Mouse (Mus musculus): ENCODE results near the gene Gm20388. TPM values are rescaled to one million over a fixed set of nuclear protein-coding genes. Genes with fewer than 3 reads are reported as not detected.

Gm20388 gene
- total RNA-seq, 2 experiments from 2014 or later, result 4.4 to 7.8 TPM

DNA sequence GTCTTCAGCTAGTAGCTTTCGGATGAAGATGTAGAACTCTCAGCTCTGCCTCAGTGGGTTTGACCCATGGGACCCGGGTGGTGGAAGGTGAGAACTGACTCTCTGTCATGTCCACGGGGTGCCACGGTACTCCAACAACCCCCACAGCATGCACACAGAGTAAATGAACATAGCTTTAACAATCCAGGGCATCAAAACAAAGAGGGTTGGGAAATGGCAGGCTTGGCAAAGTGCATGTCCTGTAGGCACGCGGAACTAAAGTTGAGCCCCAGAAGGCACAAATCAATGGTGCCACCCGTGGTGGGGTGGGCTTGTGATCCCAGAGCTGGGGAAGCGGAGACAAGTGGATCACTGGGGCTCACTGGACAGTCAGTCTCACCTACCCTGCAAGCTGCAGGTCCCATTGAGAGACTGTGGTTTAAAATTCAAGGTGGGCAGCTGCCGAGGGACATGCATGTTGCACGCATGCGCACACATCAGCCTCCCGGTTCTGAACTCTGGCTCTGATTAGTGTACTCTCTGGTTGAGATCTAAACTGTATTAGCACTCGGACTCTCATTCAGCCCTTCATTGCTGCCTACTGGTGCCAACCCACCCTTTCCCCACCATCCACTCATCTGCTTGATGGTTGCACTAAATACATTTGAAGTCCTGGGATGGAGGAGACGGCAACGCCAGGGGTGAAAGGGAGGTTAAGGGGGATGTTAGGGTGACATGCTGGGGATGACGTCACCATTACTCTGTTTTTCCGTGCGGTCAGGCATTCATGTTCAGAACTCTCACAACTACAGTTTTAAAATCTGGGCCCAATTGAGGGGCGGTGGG lies 2037.9 kb downstream of the Gm20388 start:
- no peak for DNase-seq (ENCODE audit: low spot score in 2 of 2)

DNA sequence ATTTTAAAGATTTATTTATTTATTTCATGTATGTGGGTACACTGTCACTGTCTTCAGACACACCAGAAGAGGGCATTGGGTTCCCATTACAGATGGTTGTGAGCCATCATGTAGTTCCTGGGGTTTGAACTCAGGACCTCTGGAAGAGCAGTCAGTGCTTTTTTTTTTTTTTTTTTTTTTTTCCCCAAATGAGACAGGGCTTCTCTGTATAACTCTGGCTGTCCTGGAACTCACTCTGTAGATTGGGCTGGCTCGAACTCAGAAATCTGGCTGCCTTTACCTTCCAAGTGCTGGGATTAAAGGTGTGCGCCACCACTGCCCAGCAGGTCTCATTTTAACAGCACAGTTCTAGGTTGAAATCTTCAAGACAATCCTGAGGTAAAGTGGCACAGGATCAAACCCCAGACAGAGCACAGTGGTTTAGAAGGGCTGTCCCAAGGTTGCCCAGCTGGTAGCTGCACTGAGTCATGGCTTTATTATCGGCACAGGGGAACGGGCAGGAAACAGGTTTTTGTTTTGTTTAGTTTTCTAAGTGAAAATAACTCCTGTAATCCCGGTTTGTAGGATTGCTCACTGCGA lies 2038.7 kb downstream of the Gm20388 start, which contains the start of gene Banp:
Gene Banp, plus strand, starts transcription at position 529 of the 579 bp plus-strand sequence.
- DNase-seq (ENCODE audit: low spot score in 2 of 2), result no peak

DNA sequence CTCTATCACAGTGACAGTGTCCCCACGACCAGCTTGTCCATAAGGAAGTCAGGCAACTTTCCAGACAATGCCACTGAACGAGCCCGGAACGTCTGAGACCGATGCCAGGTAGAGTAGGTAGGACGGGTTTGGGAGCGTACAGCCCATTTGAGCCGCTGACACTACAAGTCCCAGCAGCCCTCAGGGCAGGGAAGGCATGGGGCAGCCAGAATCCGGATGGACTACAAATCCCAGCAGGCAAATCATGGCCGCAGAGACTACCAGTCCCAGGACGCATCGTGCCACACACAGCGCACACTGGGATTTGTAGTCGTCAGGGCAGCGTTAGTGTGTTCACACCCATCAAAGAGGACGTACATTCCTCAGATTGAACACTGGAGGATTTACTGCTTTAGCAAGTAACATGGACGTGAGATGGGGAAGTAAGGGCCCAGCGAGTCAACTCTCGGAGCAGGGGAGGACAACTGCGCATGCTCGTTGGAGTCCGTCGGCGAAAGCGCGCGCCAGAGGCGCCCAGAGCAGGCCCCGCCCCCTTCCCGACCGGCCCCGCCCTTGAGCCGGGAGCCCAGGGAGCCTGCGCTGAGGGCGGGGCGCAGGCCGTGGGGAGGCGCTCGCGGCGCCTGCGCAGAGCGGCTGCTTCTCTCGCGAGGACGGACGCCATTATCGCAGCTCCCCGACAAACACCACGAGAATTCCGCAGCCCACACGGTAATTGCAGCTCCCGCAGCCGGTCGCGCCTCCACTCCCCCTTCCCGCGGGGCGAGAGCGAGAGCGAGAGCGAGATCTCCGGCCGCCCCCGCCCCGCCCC lies 2039.5 kb downstream of the Gm20388 start:
- DNase-seq (ENCODE audit: low spot score in 2 of 2), result peak; percentile 96 to 98

DNA sequence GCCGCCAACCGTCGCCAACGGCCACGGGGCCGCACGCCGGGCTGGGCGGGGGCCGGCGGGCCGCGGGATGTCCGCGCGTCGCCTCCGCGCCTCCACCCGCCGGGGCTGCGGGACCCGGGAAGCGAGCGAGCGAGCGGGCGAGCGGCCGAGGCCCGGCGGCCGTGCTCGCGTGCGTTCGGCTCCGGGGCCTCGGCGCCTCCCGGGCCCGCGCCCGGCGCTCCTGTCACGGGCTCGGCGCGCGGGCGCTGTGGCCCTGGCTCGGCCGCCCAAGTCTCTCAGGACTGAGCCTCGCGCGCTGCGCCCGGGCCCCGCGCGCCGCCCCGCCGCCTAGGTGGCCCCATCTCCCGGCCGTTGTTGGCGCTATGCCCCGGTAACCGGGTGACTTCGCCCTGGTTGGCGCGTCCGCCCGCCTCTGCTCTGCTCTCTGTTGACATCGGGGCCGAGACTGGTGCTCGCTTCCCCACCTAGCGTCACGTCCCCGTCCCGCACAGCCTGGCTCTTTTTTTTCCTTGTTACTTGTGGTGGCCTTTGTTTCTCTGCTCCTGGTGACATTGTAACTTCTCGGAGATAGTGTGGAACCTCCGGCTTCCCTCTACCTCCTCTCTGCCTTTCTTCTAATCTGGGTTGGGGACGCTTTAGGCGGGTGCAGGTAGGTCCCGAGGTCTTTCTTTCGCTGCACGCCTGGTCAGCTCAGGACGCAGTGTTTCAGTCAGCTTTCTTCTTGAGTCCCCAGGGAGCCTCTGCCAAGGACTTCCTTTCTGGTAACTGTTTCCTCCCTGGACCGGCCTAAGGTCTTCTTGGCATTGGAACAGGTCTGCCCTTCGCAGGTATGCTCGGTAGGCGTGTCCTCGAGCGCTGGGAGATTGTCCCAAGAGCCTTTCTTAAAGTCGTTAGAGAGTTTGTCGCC lies 2040.4 kb downstream of the Gm20388 start:
- DNase-seq (ENCODE audit: low spot score in 2 of 2), result peak; percentile 39 to 51

DNA sequence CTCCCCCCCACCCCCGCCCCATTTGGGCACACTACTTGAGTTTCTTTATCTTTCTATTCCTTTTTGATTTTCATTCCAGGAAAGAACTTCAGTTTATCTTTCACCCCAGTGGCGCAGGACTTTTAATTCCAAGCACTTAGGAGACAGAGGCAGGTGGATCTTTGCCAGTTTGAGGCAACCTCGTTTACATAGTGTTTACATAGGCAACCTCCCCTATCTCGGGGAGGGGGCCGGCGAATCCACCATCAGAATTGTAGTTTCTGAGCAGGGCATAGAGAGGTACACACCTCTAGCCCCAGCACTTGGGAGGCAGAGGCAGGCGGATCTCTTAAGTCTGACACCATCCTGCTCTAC lies 2041.0 kb downstream of the Gm20388 start:
- no peak for DNase-seq (ENCODE audit: low spot score in 2 of 2)

DNA sequence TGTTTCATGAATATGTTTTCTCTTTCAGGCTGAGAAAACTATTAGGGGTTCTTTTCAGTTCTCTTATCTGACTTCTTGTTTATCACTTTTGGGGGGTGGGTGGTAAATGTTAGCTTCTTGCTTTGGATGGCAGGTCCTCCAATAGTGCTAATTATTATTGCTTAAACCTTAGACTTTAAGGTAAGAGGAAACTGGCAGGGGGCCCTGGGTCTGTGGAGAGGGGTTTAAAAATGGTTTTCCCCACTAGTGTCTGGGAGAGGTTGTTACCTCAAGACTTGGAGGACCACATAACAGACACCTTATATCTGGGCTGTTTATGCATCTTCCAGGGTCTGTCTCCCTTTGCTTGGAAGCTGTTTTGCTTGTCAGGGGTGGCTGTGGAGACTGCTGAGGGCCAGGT lies 2041.5 kb downstream of the Gm20388 start:
- no peak for DNase-seq (ENCODE audit: low spot score in 2 of 2)

DNA sequence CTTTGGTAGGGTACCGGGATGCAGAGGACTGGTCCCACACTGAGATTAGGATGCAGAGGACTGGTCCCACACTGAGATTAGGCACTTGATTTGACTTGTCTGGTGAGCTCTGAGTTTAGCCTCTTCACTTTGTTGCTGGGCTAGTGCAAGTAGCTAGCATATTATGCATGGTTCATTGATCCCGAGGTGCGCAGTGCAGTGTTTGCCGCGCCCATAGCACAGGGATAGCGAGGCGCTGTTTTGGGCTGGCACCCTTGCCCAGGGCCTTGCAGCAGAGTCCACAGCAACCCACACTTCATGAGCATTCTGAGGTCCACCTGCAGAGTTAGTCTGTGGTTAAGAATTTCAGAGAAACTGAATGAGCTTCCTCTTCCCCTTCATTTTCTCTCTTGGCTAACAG lies 2042.2 kb downstream of the Gm20388 start:
- no peak for DNase-seq (ENCODE audit: low spot score in 2 of 2)

DNA sequence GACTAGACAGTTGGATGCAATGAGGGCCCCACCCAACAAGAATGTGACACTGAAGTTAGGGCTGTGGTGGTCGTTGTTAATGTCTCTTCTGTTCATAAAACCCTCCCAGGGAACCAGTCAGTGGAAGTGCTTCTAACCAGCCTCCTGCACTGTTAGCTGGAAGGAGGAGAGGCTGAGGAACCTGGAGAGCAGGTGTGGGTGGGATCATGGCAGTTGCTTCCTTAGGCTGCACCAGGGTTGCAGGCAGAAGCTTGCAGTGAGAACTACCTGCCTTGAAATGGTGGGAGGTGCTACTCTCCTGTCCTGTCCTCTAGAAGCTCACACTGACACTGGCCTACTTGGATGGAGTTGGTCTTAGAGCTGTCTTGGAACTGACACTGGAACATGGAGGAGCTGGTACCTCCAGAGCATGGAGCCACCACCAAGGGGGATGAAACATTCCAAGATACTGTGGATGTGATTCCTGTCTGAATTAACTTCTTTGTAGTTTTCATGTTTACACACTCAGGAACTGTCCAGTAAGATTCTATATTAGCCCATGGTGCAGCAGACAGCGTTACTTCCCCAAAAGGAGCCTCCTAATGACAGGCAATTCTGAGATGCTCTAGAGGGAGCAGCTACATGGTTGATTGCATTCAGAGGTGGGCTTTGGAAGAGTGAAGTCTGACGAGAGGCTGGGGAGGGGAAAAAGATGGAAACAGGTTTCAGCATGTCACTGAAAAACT lies 2043.3 kb downstream of the Gm20388 start:
- DNase-seq (ENCODE audit: low spot score in 2 of 2), result no peak

DNA sequence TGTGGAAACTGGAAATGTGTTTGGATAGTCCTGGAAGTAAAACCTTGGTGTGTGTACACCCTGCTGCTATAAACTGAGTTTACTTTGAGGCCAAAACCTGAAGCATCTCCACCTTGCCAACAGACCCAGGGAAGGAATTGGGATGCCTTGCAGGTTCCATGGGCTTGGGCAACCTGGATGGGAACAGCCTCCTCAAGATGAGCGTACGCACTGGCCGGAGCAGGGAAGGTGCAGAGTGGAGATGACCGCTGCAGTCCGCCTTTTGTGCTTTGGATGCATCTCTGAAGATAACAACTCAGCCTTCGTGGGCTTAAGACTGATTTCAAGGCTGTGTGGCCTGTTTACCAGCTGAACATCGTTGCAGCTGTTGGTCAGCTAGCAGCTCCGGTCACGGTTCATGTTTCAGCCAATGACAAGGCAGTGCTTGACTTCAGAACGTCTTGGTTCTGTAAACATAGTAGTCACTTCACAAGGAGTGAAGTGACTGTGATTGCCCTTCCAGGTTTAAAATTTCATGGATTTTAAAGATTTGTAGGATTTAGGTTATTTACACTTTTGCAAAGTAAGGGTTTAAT lies 2044.4 kb downstream of the Gm20388 start:
- DNase-seq (ENCODE audit: low spot score in 2 of 2), result no peak

DNA sequence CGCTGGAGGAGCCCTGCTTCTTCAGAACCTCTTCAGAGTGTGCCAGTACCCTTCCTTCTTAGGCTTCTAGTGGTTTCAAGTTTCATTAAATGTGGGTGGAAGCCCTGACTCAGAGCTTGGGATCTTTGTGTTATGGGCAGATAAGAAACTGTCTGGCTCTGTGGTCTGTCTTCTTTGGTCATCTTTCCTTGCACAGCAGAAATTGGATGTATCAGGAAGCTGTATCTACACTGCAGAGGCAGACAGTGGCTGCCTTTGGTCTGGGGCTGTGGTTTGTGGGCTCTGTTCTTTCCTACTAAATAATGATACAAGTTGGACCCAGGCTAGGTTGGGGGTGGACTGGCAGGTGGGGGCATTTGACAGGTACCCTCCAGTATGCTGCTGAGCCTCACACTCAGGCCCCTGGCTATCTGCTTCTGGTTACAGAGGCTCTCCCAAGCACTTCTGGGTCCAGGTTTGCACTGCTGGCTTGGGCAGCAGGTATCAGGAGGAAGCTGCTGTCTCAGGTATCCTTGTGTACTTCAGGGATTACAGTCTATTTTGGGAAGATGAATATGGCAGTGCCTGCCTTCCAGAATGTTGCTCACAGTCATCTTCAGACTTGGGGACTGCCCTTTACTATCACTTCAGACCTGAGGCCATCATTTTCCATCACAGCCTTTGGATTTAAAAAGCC lies 2045.3 kb downstream of the Gm20388 start:
- DNase-seq (ENCODE audit: low spot score in 2 of 2), result no peak

DNA sequence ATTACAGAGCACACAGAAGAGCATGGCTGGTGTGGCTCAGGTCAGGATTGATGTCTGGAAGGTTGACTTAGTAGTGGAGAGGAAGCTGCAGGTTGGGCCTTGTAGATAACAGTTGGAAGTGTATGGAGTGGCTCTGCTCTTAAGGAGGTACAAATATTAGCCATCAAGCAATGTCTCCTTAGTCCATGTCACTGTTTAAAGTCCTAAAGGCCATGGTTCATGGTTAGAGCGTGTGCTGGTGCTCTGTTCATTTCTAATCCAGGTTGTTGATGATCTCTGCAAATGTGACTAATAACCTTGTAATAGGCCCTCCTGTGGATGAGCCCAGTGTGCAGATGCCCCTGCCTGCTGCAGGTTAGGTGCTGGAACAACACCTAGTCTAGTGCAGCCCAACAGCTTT lies 2047.8 kb downstream of the Gm20388 start:
- DNase-seq (ENCODE audit: low spot score in 2 of 2), result no peak

DNA sequence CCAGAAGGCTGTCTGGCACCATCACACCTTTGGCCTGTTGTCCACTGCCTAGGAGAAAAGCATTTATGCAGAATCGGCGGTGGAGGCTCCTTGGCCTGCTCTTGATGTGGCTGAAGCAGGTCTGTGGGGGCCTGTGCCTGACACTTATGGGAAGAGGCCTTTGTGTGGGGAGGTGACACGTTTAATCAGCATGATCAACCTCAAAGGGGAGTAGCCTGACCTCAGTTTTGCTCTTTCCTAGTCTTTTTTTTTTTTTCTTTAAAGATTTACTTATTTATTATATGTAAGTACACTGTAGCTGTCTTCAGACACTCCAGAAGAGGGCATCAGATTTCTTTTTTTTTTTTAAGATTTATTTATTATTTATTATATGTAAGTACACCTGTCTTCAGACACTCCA lies 2052.3 kb downstream of the Gm20388 start:
- DNase-seq (ENCODE audit: low spot score in 2 of 2), result no peak

DNA sequence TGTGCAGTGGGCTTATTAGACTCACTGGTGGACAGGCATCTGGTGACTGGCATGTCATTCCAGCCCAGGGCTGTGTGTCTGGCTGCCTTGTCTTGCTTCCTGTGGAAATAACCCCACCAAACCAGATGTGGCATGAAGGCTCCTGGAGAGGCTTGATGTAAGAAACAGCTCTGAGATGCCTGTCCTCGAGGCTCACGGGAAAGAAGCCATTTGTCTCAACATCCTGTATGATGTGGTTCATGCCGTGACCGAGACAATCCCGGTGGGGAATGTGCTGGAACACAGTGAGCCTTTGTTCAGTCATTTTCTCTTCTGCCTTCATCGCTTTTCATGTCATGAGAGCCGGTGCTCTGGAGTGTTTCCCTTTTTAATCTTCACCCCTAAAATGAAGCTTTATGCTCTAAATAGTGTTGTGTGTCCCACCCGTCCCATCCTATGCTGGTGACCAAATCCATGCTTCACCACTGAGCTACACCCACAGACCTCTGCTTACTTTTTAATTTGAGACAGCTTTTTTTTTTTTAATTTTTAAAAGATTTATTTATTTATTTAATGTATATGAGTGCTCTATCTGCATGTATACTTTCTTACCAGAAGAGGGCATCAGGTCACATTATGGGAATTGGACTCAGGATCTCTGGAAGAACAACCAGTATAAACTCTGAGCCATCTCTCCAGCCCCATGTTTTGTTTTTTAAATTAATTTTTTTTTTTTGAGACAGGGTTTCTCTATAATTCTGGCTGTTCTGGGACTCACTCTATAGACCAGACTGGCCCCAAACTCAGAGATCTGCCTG lies 2054.3 kb downstream of the Gm20388 start:
- no peak for DNase-seq (ENCODE audit: low spot score in 2 of 2)

DNA sequence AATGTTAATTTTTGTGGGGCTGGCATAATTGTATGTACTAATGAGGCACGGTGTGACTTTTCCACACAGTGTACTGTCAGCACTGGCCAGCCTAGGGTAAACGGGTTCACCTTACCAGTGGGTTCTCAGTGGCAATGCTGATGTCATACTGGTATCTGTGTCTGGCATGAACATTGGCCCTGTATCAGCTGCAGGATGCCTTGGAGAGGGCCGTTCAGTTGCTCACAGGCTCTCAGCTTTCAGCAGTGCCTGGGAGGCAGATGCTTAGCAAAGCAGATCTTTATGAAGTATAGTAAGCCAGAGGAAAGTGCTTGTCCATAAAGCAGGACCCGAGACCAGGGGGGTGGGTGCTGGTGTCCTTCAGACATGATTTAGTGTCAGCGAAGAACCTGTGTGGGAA lies 2055.5 kb downstream of the Gm20388 start:
- no peak for DNase-seq (ENCODE audit: low spot score in 2 of 2)

DNA sequence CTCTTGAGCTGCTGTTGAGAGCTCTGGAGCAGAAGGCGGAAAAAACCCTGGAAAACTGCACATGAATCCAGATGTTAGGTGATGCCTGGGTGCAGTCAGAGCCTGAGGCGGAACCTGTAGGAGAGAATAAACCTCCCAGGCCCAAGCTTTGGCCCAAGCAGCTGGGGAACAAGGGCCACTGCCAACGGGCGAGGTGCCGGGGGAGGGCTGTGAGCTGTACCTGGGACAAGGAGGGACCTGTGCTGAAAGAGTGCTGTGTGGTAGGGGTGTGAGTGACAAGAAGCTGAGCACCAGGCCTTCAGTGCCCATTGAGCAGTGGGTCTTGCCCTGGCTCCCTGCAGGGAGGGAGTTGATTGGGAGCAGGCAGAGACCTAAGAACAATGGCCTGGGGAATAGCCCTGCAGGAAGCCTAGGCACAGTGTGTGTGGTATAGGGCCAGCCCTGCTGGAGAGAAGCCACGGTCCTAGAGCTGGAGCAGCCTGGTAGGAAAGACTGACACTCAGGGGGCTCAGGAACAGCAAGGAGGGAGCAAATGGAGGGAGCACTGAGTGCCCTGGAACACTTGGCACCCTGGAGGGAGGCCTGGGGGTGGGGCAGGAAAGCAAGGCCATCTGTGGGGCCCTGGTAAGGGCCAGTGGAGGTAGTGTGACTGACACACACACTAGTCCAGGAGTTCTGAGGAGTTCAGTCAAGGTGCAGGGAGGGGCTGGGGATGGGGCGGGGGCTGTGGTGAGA lies 2056.2 kb downstream of the Gm20388 start:
- no peak for DNase-seq (ENCODE audit: low spot score in 2 of 2)

DNA sequence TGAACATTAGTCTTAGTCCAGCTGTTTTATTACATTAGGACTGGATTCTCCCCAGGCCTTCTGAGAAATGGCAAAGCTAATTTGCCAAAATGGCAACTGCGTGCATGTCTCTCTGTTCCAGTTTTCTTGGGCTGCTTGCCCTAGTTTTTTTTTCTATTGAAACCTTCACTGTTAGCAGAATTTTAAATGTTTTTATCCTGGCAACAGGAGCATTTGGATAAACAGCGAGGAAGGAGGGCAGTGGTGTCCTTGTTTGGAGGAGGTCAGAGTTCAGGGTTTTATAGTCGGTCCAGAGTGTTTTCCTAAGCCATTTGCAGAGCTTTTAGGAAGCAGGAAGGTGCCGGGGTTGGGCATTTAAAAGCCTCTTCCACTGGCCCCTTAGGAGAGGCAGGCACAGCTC lies 2057.3 kb downstream of the Gm20388 start:
- no peak for DNase-seq (ENCODE audit: low spot score in 2 of 2)

DNA sequence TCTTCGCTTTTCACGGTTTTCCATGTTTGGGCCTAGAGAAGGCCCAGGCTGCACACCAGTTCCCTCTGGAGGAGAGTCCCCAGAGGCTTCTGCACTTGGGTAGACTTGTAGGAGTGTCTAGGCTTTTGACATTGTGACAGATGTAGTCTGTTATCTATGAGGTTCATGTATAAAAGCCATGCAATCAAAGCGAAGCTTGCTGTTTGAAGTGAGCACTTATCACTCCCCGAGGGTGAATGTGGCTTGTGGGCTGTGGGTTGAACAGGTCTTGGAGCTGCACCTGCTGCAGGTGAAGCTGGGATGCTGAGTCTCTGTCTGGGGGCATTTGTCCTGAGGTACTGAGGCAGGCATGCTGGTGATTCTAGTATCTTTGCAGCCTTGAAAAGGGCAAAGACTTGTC lies 2057.9 kb downstream of the Gm20388 start:
- DNase-seq (ENCODE audit: low spot score in 2 of 2), result no peak

DNA sequence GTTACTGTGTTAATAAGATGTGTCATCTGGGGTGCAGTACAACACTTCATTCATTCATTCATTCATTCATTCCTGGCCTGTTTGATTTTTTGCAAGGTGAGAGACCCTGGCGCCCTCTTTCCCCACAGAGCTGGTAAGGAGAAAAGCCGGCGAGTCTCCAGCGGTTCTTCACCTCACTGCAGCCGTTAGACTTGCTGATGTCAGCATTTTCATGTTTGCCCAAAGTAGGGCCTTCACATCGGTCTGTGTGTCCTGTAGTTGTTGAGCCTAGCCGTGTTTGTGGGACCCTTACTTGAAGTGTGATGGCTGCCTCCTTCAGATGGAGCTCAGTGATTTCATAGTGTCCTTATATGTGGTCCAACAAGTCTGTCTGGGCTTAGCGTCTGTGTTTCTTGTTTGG lies 2059.6 kb downstream of the Gm20388 start:
- no peak for DNase-seq (ENCODE audit: low spot score in 2 of 2)
